Mouse (Mus musculus): Measurements from ENCODE around the gene Cdc42ep3.
A peak's percentile ranks its signal among the peaks of the same experiment; 100 is the strongest.

Cdc42ep3 gene

DNA sequence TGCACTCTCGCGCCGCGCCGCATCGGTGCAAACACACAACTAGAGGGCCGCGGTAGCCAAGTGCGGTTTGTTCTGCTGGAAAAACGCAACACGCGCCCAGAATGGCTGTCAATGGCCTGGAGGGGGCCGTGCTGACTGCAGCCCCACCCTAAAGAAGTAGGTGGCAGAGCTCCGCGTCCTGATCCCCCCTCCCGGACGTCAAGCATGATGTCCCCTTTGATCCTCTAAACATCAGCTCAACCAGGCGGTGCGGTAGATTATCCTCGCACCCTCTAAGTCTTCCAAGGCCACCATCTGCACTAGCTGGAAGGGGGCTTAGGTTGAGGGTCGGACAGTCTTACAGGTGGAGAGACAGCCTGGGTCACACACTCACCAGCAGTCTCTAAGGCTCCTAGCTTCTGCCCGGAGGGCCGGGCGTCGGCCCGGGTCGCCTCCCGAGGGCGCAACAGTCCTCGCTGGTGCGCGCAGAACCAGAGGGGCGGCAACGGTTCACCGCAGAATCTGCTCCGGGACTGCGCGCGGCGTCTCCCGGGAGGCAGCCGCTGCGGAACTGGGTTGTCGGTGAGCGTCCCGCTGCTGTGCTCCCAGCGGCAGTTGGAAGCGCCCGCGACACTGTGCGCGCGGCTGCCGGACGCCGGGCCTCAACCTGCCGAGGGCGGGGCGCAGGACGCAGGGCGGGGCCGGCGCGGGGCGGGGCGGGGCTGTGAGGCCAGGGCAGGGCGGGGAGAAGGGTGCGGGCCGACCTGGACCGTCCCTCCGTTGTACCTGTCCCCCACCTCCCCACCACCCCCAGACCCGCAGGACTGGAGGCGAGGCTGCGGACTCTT lies at the start of gene Cdc42ep3:
Gene Cdc42ep3, minus strand, starts transcription at position 648 of the 827 bp plus-strand sequence.
- peak; percentile 76 for DNase-seq (ENCODE audit: low read depth)

DNA sequence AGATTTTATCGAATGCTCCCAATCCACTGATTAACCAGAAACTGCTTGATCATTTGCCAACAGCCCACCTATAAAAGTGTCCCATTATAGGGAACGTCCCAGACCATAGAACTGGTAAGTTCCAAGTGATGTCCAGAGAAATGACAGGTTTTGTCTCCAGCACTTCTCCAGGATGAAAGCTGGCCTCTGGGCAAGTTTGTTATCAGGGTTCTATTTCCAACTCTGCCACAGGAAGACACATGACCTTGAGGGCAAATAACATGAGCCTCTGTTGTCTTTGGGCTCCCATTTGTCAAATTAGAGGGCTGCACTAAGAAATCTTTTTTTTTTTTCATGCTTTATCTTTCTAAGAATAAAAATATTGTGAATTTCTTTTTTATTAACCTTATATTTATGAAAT lies 45.5 kb upstream of the Cdc42ep3 start:
- no peak for DNase-seq (ENCODE audit: low read depth)

DNA sequence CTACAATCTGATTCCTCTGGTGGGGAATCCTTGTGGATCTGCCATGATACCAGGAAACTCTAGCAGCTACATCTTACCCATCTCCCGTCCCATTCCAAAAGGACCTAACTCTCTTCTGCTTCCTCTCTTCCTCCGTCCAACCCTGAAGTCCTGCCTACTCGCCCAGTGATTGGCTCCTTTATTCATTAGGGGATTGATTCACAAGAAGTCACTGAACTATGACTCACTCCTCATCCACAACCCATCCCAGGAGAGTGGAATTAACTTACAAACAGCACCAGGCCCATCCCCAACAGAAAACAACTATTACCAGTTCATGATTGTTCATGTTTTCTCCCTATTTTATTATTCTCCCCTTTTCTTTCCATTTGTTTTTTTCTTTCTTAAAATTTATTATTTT lies 43.5 kb upstream of the Cdc42ep3 start:
- DNase-seq (ENCODE audit: low read depth), result no peak

DNA sequence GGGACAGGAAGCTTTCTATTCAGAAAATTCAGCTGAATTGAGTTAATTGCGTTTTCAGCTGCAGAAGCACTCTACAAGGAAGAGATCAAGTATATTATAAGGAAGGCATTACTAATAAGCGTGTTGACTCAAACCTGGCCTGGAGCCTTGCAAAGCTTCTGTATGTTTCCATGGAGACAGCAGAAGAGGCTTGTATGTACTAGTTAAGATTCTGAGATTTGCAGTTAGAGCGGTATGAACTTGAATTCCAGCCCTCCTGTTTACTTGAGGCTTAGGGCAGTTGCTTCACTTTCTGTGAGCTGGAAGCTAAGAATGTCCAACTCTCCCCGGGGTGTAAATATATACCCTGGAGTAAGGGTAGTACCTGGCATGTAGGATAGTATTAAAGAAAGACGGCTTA lies 39.9 kb upstream of the Cdc42ep3 start:
- no peak for DNase-seq (ENCODE audit: low read depth)

DNA sequence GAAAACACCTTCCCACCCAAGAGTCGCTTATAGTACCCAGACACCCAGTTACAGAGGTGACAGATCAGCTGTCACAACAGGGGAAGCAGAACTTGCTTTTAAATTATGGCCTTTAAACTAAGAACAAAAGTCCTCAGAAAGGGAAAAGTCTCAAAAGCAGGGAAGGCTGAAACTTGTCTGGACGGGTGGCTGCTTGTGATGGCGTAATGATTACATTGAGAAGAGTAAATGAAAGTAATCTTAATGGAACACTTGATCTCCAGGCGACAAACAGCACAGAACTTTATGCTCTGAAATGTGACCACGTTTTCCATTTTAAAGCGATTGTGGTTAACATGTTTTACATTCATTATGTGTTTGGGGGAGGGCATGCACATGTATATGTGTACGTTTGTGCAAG lies 39.0 kb upstream of the Cdc42ep3 start:
- no peak for DNase-seq (ENCODE audit: low read depth)

DNA sequence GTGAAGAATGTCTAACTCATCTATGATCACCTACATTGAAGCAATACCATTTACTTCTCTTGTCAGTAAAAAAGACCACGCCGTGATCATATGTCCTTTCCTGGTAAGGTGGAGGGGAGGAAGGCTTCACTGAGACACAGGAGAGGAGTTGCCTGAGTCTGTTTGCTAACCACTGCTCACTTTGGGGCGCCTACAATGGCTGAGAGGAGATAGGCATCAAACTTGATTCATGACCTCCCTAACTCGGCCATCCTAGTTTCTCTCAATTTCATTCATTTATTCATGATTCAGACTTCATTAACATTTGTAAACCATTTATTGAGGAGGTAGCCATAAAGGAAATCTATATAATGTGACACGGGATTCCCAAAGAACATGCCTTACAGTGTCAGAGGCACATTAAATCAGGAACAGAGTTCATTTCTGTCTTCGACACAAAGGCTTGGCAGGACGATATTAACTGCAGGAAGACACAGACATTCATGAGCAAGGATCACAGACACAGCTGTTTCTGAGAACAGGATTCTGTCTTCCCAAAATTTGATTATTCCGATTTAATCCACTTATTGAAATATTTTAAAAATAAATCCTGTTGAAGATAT lies 32.7 kb upstream of the Cdc42ep3 start:
- no peak for DNase-seq (ENCODE audit: low read depth)

DNA sequence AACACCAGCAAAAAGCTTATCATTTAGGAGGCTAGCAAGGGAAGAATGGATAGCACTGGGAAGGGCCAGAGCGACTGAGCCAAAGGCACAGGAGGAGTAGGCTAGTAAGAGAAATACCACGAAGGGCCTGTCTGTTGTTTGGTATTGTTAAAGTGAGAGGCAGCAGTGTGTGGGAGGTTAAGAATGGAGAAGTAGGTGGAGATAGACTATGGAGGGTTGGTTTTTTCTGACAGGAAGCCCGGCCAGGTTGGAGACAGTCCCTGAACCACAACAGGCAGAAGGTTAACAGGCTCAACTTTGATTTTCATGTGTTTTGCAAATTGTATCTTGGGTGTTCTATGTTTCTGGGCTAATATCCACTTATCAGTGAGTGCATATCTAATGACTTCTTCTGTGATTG lies 26.6 kb upstream of the Cdc42ep3 start:
- DNase-seq (ENCODE audit: low read depth), result no peak

DNA sequence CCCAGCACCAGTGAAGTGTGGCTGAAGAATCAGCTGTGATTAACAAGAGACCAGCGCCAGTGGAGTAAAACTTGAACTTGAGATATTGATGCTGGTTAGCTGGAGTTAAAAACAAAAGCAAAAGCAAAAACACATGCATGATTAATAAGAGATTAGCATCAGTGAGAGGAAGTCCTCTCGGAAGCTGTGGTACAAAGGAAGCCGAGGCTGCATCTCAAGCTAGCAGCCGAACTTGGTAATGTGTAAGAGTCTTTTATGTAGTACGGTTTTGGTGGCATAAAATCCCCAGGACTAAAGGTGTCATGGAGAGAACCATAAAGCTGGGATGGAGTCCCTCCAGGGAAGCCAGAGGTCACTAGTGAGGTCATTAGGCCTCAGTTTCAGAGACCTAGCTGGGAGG lies 24.3 kb upstream of the Cdc42ep3 start:
- DNase-seq (ENCODE audit: low read depth), result peak; percentile 47

DNA sequence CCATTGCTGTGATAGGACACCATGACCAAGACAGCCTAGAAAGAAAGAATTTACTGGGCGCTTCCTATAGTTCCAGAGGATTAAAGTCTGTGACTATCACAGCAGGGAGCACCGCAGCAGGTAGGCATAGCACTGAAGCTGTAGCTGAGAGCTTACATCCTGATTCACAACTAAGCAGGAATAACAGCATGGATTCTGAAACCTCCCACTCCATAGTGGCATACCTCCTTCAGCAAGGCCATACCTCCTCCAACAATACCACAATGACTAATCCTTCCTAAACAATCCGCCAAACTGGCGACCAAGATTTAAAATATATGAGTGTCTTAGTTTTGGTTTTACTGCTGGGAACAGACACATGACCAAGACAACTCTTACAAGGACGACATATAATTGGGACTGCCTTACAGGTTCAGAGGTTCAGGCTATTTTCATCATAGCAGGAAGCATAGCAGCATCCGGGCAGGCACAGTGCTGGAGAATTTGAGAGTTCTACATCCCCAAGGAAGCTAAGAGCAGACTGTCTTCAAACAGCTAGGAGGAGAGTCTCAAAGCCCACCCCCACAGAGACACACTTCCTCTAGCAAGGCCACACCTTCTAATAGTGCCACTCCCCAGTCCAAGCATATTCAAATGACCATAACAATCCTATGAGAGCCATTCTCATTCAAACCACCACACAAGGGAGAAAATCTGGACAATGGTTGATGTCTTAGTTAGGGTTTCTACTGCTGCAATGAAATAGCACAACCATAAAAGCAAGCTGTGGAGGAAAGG lies 21.7 kb upstream of the Cdc42ep3 start:
- no peak for DNase-seq (ENCODE audit: low read depth)

DNA sequence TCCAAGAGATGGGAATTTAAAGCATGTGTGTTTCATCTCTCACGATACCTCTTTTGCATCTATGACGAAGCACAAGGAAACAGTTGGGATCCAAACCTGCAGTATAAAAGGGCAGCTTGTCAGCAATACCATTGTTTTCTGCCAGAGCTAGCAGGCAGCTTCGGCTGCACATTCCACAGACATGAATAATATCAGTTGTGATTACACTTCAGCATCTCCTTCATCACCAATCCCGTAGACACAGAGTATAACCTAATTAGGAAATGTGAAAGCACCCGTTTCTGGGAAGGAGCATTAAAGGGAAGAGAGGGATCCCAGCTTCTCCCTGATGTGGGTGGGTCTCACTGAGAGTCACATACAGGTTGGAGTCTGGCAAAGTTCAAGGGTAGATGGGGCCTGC lies 18.1 kb upstream of the Cdc42ep3 start:
- no peak for DNase-seq (ENCODE audit: low read depth)

DNA sequence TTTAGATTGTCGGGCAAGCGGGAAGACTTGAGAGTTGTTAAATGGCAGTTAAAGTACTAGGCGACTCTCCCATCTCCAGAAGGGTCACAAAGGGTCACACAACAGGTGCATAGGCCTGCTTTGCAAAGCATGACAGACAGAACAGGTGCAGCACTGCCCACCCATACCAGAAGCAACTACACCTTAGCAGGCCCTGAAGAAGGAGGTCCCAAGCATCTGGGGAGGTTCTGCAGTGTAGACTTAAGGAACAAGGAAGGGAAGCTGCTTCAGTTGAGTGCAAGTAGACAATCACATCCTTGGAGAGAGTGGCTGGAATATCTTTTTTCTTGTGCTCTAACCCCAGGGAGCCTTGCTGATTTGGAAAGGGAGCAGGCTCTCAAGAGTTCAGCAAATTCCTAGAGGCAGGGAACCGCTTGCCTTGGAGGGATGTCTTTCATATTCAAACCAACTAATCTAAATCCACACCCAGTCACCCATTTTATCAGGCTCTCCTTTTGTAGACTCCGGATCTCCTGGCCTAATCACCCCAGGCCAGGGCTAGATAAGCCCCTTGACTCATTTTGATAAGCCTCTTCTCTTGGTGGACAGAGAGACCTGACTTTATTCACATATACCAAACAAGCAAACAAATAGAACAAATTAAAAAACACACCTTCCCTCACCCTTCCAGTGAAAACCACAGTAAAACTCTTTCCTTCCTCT lies 10.0 kb upstream of the Cdc42ep3 start:
- DNase-seq (ENCODE audit: low read depth), result no peak

DNA sequence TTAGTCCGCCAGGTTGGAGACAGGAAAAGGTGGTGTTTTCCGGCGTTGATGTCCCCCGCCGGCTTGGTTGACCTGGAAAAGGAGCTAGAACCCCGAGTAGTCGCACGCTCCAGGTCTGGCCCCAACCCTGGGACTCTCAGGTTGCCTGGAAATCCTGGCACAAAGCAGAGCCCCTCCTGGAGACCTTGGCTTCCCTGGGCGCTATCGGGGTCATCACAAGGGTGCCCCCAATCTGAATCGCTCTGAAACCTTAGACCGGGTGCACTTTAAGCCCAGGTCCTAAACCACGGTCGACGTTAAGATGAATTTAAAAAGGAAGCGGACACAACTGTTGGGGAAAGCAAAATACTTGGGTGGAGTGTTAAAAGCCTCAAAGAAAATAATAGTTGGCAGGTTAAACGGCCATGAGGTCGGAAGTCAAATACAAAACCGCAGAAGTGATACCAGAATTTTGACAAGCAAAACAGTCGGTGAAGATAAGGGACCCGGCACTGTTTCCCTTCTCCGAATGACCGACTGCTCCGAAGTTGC lies 1.2 kb upstream of the Cdc42ep3 start:
- peak; percentile 40 for DNase-seq (ENCODE audit: low read depth)

DNA sequence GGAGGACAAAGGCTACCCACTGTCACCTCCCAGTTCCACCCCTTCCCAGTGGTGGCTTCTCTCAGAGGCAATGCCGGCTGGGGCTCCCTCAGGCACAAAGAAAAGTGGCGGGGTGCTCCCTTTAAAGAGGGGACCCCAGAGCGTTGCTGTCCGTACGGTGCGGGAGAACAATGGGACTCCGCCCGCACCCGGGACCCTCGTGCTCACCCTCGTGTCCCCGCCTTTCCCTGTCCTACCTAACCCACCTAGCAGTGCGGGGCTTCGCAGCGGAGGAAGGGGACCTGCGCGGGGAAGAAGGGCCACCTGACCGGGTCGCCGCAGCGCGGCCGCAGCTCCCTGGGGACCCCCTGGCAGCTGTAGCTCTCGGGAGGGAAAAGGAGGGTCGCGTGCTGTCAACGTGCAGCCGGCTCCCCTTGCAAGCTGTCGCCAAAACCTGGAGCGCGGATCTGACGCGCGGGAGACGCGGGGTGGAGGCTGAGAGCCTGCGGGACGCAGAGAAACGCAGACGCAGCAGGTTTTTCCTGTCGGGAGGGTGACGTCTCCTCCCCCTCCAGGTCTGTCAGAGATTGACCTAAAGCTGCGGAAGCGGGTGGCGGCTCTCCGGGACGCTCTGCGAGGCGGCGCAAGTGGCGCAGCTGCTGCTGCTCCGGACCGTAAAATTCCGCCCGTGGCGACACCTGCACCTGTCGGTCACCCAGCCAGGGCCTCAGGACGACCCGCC lies 540 bp upstream of the Cdc42ep3 start:
- peak; percentile 77 for DNase-seq (ENCODE audit: low read depth)

DNA sequence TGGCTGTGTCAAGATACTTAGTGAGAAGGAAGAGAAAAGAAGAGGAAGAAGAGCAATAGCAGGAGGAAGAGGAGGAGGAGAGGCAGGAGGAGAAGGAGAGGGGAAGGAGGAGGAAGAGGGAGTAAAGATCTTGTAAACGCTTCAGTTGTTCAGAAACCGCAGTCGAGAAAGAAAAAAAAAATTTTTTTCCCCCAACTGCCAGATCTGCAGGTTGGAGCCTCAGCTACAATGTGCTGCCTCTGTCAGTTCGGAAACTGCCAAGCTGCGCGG lies 782 bp downstream of the Cdc42ep3 start:
- no peak for DNase-seq (ENCODE audit: low read depth)

DNA sequence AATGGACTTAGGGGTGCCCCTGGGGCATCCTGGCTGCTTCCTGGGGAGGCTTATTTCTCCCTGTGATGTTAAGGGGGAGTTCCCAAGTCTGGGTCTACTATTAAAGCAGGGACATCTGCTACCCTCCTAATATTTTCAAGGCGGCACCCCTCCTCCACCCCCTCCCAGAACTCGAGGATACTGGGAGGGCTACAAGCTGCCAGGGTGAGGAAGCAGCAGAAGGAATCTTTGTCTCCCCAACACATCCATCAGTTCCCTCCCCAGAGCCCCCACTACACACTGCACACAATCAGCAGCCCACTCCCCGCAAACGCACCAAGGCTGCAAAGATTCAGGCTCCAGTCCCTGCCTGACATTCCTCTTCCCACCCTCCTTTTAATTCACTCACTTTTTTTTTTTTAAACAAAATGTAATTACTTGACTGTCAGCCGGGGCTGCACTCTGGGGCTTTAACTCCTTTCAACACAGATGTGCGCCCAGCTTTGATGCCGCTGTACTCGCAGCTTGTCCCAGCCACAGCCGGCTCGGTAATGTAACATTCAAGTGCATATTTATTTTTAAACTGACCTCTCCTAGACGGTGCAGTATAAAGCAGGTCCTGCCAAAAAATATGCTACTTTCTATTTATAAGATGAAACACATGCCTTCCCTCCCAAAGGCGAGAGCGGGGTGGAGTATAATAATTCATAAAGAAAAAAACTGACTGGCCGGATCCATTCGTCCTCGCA lies 1.3 kb downstream of the Cdc42ep3 start:
- peak; percentile 22 for DNase-seq (ENCODE audit: low read depth)

DNA sequence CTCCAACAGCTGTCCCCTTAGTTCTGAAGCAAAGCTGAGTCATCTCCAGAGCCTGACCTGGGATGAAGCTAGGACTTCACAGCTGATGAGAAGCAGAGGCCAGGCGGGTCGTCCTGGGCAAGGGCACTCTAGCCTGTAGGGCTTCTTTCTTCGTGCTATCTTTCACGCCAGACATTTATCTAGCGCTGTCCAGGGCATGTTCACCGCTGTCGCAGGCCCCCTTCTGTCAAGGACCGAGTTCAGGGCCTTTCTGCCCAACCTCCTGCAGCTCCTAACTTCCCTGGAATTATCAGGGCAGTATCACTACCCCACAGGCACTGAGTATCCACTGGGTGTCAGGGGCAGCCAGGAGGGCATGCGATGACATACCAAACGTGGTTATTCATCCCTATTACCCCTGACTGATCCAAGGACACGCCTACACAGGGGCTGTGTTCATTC lies 4.1 kb downstream of the Cdc42ep3 start:
- DNase-seq (ENCODE audit: low read depth), result no peak

DNA sequence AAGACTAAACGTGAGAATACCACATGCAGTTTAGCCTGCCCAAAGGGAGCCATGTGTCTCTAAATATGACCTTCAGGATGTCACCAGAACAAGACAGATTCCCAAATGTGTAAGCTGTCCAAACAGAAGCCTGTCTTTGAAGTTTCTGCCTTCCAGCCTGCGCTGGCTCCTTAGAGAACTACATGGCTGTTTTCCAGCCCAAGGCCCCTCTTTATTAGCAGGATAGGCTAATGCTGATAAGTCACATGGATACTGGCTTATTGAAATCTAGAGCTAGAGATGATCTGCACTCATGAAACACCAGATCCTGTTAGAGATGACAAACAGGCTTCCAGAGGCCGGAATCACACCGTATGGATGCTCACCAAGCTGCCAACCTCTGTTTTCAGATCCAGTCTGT lies 5.5 kb downstream of the Cdc42ep3 start:
- DNase-seq (ENCODE audit: low read depth), result no peak

DNA sequence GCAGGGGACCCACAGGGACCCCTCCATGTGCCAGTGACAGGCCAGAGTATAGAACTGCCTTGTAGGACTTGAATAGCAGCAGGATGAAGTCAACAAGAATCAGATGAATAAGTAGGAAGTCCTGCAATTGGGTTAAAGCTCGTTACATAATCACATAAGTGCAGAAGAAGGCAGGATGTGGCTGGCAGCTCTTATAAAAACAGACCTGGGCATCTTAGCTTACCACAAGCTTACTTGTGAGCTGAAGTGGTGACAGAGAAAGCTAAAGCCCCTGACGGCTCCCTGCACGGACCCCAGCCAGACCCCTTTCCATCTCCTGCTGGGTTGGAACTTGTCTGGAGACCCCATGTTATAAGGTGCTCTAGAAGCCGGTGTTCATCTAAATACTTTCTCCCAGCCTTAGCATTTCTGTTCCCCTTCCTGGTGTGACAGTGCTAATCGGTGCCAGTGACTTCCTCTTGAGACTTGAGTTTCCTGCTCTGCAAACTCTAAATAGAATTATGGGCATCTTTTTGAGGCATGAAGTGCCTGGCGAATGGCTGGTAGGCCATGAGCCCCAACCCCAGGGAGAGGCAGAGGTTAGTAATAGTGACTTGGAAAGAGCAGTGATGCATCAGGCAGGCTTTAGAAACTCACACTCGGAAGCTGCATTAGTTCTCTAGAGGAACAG lies 6.8 kb downstream of the Cdc42ep3 start:
- DNase-seq (ENCODE audit: low read depth), result peak; percentile 72

DNA sequence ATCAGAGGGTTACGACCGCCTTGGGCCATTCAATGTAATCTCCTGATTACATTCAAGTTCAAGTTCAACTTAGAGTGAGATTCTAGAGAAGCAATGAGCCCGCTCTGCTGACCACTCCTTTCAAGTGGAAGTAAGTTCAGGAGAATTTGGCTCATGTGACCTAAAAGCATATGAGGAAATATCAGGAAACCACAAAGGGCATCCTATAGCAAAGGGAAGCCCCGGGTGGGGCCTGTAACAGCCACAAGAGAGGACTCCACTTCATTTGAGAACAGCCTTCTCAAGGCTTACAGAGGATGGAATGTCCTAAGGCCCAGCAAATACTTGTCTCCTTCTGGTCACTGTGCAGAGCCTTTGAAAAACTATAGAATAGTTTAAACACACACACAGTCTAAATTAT lies 7.6 kb downstream of the Cdc42ep3 start:
- no peak for DNase-seq (ENCODE audit: low read depth)

DNA sequence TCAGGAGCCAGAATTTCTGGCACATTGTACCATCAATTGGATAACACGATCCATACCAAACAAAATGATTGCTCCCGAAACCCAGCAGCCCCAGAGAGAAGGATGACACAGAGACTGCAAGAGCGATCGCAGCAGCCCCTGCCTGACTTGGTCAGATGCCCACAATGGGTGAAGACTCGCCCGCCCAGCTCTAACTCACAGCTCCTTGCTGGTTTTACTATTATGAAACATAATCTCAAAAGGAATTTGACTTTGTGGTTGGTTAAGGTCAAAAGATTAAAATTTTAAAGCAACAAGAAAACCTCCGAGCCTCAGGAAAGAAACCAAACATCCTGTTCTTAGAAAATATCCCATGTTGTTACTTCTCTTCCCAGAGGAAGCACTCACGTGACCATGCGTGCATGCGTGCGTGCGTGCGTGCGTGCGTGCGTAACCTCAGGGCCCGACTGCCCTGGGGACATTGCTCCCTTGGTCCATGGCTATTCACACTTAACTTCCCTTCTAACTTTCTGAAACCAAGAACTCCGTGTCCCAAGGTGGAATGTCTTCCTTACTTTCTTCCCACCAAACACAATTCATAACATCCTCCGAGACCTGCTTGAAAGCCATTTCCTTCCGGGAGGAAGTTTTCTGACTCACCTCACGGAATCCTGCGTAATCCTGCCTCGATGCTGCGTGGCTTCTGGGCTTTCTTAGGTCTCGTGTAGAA lies 9.7 kb downstream of the Cdc42ep3 start:
- no peak for DNase-seq (ENCODE audit: low read depth)

All from naive thymus-derived CD4-positive, alpha-beta T cell, adult 2 months (primary cell).